Mouse (Mus musculus): ENCODE data around the gene Ube2d2b. TPM values are rescaled to one million over a fixed set of nuclear protein-coding genes. Genes with fewer than 3 reads are reported as not detected.

The Ube2d2b gene
- total RNA-seq (2023) = not detected

GRCm38 (mm10) chr5:107829998-107830560 lies at the start of gene Ube2d2b:
Ube2d2b (plus strand) TSS chr5:107830099.

GRCm38 (mm10) chr5:107874561-107875260 lies 44.8 kb downstream of the Ube2d2b start, which contains the start of gene Evi5:
Evi5 (minus strand) TSS chr5:107875107.

Other genes starting within 250 kb of the Ube2d2b start
- 10 to 100 TPM; 23.8 to 32.8 TPM for gene Rpap2, start 232.7 kb upstream of the Ube2d2b start, total RNA-seq (2023)
- 10 to 100 TPM; 14.7 to 18.1 TPM for gene Glmn, start 232.2 kb upstream of the Ube2d2b start, total RNA-seq (2023)
- 10 to 100 TPM; 17.1 to 26.3 TPM for gene Gfi1, start 104.1 kb upstream of the Ube2d2b start, total RNA-seq (2023)
- gene Evi5, start 45.0 kb downstream of the Ube2d2b start, total RNA-seq (2023) = 10 to 100 TPM; 19.6 to 20.7 TPM
- 100 to 1,000 TPM; 125 to 141 TPM for gene Rpl5, start 70.4 kb downstream of the Ube2d2b start, total RNA-seq (2023)
- gene Fam69a, start 157.0 kb downstream of the Ube2d2b start, total RNA-seq (2023) = 10 to 100 TPM; 63.1 to 70.5 TPM
- 10 to 100 TPM; 84.6 to 93.2 TPM for gene Mtf2, start 235.6 kb downstream of the Ube2d2b start, total RNA-seq (2023)